Mouse (Mus musculus) c-Kit-negative CD71-positive TER-119-positive erythroid progenitor cells, embryonic 14.5 days (primary cell): Measurements from ENCODE around the gene Trib3.

Experiments
- DNase-seq: peaks from one replicate; pipeline ENCODE4 v3.0.0-alpha.2; 2013; ENCODE audit warnings: low read depth, low spot score

Gene Trib3

GRCm38 (mm10) chr2:152346776-152347465 is 3.1 kb upstream of the Trib3 start:
- no peak for DNase-seq

- no peak for DNase-seq
Observed at GRCm38 (mm10) chr2:152345393-152345792, 1.6 kb upstream of the Trib3 start.

DNA sequence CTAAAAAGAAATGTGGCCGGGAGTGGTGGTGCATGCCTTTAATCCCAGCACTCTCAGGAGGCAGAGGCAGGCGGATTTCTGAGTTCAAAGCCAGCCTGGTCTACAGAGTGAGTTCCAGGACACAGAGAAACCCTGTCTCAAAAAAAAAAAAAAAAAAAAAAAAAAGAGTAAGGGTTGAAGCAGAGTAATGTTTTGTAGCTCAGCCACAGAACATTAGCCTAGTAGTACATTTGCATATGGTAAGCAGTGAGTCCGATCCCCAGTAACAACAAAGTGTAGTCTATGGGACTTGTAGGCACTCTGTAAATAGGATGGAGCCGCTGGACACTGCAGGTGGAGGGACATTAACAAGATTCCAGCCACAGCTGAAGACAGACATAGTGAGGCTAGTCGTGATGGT is 1.1 kb upstream of the Trib3 start:
- DNase-seq: no peak

- no peak for DNase-seq
Observed at GRCm38 (mm10) chr2:152344361-152344760, 529 bp upstream of the Trib3 start.

- DNase-seq: no peak
Observed at GRCm38 (mm10) chr2:152339631-152340179, 4.1 kb downstream of the Trib3 start.

- no peak for DNase-seq
Observed at GRCm38 (mm10) chr2:152338319-152338718, 5.5 kb downstream of the Trib3 start.

DNA sequence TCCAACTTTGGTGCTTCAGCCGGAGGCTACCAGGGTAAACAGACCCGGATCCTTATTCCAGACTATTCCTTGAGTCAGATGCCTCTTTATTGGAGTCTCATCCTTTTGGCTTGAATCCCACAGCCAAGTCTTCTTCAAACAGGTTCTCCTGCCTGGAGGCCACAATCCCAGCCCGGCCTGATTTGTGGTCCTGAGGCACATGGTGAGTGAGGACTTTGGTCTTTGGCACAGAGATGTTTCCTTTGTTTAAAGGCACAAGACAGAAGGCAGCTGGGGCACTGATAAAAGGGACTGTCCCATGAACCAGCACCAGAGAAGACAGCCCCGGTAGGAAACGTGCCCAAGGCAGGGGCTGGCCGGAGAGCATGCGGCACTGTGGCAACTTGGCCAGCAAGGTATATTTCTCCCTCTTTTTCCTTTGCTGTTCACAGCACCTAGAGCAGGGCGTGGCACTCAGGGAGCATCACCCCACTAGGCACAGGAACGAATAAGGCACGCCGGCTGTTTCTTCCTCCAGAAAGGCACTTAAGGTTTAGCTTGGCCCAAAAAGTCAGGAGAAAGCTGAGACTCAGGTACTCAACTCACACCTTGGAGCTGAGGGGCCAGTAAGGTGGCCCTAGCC is 6.1 kb downstream of the Trib3 start:
- no peak for DNase-seq

DNA sequence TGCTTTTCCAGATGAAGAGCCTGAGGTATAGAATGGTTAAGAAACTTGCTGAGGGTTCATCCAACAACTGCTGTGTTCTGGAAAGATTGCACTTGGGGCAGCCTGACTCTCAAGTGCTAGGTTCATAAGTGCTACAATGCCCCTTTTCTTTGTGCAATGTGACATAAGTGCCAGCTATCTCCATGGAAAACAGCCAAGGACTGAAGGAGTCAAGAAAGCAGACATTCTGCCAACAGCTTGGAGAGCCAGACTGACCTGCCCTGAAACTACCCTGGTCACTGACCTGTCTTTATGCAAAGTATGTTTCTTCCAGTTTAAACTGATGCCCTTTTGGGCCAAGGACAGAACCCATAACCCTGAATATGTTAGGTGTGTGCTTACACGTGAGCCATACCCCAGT is 7.0 kb downstream of the Trib3 start:
- DNase-seq: no peak

GRCm38 (mm10) chr2:152335289-152335820 is 8.5 kb downstream of the Trib3 start:
- DNase-seq: no peak

- DNase-seq: no peak
Observed at GRCm38 (mm10) chr2:152333345-152334006, 10.4 kb downstream of the Trib3 start.

DNA sequence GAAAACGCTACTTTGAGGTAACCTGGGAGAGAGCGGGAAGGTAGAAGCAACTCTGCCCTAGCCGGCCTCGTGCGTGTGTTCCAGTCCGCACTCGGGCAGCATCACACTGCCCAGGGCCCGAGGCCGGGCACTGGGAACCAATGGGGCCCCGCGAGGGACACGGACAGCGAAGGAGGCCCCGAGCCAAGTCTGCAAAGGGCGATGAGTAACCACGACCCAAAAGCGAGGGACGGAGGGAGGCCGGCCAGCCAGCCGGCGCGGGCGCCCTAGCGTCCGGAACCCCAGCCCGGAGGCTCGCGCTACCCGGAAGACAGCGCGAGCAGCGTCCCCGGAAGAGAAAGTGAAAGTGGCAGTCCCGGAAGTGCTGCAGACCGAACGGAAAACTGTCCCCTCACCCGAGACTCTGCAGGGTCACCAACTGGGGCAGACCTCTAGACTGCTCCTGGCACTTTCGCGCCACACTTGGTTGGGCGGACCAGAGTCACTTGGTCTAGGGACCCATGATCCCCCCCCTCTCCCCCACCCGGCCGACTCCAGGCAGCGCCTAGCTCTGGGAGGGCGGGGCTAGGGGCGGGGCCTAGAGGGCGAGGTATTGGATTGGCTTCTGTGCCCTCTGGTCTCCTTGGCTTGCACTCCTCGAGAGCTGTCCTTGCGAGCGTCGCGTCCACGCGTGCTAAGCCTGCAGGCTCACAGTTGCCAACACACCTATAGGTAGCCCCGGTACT is 11.6 kb downstream of the Trib3 start, which contains the start of gene Rbck1:
TSS of gene Rbck1 (minus strand) at position 553 of the 725 bp plus-strand sequence.
- DNase-seq: peak; percentile 93

DNA sequence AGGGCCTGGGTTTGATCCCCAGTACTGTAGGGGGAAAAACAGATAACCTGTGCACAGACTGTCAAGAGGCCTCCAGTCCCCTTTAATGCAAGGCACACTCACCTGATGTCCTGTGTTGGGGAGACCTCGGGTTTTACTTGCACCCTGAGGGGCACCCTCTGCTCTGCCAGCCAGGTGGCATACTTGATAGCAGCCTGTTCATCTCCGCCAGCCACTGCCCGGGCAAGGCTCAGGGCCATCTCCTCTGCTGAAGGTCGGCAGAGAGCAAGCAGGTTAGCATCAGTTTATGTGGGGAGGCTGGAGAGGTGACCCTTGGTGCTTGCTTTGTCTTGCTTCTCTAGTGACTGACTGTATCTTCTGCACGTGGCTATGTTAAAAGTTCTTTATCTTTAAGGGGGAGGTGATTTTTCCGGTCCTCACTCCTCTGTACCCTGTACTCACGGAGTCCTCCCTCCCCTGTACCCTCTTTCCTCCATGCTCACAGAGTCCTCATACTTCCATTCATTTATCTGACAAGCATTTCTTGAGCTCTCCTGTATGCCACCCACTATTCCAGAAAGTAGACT is 12.9 kb downstream of the Trib3 start:
- DNase-seq: no peak

- DNase-seq: no peak
Observed at GRCm38 (mm10) chr2:152327980-152328379, 15.9 kb downstream of the Trib3 start.

GRCm38 (mm10) chr2:152326654-152327053 is 17.2 kb downstream of the Trib3 start:
- no peak for DNase-seq

GRCm38 (mm10) chr2:152326157-152326556 is 17.7 kb downstream of the Trib3 start:
- no peak for DNase-seq

- DNase-seq: no peak
Observed at GRCm38 (mm10) chr2:152324842-152325241, 19.0 kb downstream of the Trib3 start.

DNA sequence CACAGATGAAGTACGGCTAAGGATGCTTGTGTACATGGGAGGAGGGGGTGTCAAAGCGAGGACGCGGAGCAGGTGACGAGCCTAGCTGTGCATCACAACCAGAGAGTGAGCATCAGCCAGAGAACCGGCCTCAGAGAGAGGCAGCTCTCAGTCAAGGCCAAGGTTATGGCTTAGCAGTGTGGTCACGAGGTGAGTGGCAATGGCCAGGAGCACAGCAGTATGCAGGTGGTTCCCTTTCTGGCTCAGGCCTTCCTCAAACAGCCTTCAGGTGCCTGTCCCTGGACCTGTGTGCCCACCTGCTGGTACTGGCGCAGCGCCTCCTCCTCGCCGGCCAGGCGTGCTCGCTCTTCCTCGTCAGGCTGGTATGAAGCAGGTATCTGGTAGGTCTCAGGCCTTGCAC is 19.9 kb downstream of the Trib3 start:
- DNase-seq: no peak

GRCm38 (mm10) chr2:152322198-152322597 is 21.6 kb downstream of the Trib3 start:
- no peak for DNase-seq

- DNase-seq: no peak
Observed at GRCm38 (mm10) chr2:152321558-152321957, 22.3 kb downstream of the Trib3 start.

- no peak for DNase-seq
Observed at GRCm38 (mm10) chr2:152317054-152317453, 26.8 kb downstream of the Trib3 start.

DNA sequence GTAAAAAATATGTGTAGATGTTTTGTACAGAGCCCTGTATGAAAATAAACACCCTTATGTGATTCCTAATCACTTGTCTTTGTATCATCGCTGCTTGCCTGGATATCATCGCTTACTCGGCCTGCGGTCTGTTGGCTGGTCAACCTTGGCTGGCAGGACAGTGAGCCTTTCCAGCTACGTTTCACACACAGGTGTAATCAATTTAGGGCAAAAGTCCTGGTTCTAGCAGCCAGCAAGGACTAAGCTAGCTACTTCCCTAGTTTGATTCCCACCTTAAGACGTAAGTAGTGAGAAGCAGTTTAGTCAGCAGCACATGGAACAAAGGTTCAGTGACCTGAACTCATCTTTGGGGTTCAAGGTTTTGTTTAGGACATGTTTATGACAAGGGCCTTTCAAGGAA is 29.9 kb downstream of the Trib3 start:
- no peak for DNase-seq
